Mouse (Mus musculus): ENCODE results near the gene Fam181a. TPM values are rescaled to one million over a fixed set of nuclear protein-coding genes. Genes with fewer than 3 reads are reported as not detected.

Fam181a gene
- 4.0 TPM in 2 replicates for polyA plus RNA-seq (2015; fragmentation: Nextera tagmentation; extraction: Ambion mirVana)

DNA sequence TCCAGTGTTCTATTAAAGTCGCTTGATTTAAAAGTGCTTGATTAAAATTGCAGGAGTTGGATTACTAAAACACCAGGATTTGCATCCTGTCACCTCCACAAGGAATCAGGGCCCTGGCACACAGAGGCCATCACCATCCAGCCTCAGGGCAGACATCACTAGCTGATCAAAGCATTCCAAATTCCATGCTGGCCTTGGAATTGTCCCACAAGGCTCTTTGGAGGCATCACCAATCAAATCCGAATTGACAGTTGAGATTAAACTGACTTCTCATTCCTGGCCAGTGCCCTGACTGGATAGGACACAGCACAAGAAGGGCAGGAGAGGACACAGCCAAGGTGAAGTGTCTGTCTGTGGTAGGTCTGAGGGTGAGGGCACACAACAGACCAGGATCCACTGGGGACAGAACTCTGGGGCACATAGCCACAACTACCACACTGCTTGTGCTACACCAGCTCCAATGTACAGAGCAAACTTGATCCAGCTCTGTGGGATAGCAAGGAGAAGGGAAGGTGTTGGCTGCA, at the start of gene Fam181a:
Fam181a (plus strand) TSS at position 232 of the 524 bp plus-strand sequence.
- ATAC-seq (replicated peaks): no peak
- 84% methylated on average over 2 of the region's 2 CpGs for WGBS
- Histone ChIP-seq H3K27me3 (no peaks in the 10 kb centered on the region), H3K4me1 (peaks cover 29% of the 10 kb centered on the region), H3K27ac (replicated peaks) (no peak within 1 kb of the TSS), H3K36me3 (no peaks in the 10 kb centered on the region), H3K4me2 (replicated peaks) (no peak within 1 kb of the TSS), H3K9me3 (no peaks in the 10 kb centered on the region), H3K4me3 (no peak within 1 kb of the TSS), H3K9ac (replicated peaks) (no peak within 1 kb of the TSS)

DNA sequence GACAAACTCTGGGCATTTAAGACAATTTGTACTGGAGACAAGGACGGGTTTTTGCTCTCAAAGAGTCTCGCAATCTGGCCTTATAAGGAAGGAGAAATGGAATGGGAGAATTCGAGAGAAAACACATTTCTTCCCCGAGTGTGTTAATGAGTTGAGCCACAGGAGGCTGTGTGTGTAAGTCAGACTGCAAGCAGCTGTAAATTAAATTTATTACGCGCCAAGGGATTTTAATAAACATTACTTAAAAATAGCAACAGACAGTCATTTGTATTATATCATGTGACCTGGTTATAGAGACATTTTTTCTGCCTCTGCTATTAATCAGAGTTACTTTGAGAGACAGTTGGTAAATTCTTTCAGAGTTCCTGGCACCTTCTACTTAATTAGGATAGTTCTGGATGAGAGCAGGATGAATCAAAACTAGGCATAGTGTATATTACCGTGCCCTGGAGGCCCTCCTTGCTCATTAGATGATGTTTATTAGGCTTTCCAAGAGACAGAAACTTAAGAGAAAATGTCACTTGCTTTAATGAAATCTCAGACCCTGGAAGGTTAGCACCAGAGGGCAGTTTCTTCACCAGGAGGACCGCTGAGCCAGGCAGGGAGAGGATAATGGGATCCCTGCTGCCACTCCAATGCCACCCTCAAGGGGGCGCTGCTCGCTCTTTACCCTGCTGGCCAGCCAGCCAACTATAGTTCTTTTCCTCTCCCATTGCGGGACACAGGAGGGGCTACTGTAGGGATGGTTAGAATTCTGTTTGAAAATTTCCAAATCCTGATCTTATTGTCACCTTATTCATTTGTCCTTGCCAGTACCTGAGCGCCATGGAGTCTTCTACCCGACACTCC, 48.5 kb upstream of the Fam181a start:
- Histone ChIP-seq H3K27me3 (no peaks in the 10 kb centered on the region), H3K9ac (replicated peaks) (no peak overlapping the region), H3K36me3 (no peaks in the 10 kb centered on the region), H3K27ac (replicated peaks) (no peak overlapping the region), H3K4me1 (no peaks in the 10 kb centered on the region), H3K4me2 (replicated peaks) (no peak overlapping the region), H3K9me3 (no peaks in the 10 kb centered on the region), H3K4me3 (no peak overlapping the region)
- 57% methylated on average over 13 of the region's 13 CpGs for WGBS
- no peak for ATAC-seq (replicated peaks)

DNA sequence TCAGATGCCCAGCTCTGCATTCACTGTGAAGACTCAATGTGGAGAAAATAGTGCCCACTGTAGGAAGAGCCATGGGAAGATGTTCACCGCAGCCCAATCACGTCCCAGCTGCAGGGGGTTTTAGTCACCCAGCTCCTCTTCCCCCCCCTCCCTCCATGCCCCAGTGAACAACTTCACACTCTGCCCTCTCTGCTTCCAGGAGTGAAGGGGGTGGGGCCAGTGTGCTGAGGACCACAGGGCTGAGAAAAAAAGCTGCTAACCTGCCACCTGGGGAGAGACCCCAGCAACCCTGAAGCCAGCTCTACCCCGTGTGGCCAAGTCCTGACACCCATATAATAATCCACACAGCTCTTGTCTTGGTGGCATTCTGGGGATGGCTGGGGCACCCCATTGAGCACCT, 44.2 kb upstream of the Fam181a start:
- H3K27ac ChIP-seq (replicated peaks): no peak overlapping the region
- ATAC-seq (replicated peaks): no peak
- H3K27me3 ChIP-seq: no peaks in the 10 kb centered on the region
- no peaks in the 10 kb centered on the region for H3K36me3 ChIP-seq
- H3K4me3 ChIP-seq: no peak overlapping the region
- WGBS: 24% methylated on average over 3 of the region's 3 CpGs
- no peak overlapping the region for H3K9ac ChIP-seq (replicated peaks)
- no peak overlapping the region for H3K4me2 ChIP-seq (replicated peaks)
- H3K9me3 ChIP-seq: no peaks in the 10 kb centered on the region
- H3K4me1 ChIP-seq: no peaks in the 10 kb centered on the region

DNA sequence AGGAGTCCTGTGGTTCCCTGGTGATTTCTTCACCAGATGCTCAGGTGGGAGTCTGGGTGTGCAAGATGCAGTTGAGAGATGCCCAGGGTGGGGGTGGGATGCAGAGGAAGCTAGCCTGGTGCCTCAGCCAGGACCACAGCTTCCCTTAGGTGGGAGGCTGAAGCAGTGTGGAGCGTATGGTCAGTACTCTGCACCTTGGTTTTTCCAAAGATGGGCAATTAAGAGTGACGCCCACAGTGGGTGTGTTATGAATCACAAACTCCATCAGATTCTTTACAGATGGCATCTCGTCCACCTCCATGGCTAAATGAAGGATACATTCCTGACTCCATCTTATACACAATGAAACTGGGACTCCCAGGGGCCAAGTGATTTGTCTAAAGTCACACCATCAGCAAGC, 38.6 kb upstream of the Fam181a start:
- H3K9ac ChIP-seq (replicated peaks): no peak overlapping the region
- no peaks in the 10 kb centered on the region for H3K36me3 ChIP-seq
- H3K4me1 ChIP-seq: no peaks in the 10 kb centered on the region
- H3K9me3 ChIP-seq: no peaks in the 10 kb centered on the region
- 93% methylated on average over 3 of the region's 3 CpGs for WGBS
- ATAC-seq (replicated peaks): no peak
- no peak overlapping the region for H3K27ac ChIP-seq (replicated peaks)
- H3K4me3 ChIP-seq: no peak overlapping the region
- no peak overlapping the region for H3K4me2 ChIP-seq (replicated peaks)
- no peaks in the 10 kb centered on the region for H3K27me3 ChIP-seq

DNA sequence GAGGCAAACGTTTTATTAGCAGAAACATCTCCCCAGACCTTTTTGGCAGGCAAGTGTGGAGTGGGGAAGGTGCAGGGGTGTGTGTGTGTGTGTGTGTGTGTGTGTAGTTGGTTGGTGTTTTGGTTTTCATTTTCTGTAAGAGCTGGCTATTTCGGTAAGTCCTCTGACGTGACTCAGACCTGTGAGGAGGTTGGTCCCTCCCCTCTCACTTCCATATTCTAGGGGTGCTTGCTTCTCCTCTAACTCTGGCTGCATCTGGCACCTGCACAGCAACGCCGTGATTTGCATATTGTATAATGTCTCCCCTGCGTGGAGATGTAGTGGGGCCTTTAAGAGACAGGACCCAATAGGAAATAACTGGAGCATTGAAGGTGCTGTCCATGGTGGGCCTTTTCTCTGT, 37.7 kb upstream of the Fam181a start:
- no peak for ATAC-seq (replicated peaks)
- Histone ChIP-seq H3K4me2 (replicated peaks) (no peak overlapping the region), H3K27ac (replicated peaks) (no peak overlapping the region), H3K9me3 (no peaks in the 10 kb centered on the region), H3K4me3 (no peak overlapping the region), H3K4me1 (no peaks in the 10 kb centered on the region), H3K9ac (replicated peaks) (no peak overlapping the region), H3K36me3 (no peaks in the 10 kb centered on the region), H3K27me3 (no peaks in the 10 kb centered on the region)
- 66% methylated on average over 6 of the region's 6 CpGs for WGBS

DNA sequence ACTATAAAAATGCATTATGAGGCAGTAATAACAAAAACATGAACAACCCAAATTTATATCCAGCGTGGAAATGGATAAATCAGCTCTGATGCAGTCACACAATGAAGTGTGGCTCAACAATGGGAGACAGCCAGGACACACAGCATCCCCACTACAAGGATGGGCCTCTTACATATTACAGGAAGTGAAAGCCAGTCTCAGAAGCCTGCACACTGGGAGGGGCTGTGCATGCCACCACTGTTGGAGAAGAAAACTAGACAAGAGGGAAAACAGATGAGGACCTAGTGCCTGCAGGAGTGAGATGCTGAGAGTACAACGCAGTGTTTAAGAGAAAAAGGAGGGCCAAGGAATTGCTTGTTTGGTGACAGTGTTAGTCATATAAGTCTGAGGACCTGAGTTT, 37.0 kb upstream of the Fam181a start:
- no peak overlapping the region for H3K9ac ChIP-seq (replicated peaks)
- no peak overlapping the region for H3K4me2 ChIP-seq (replicated peaks)
- no peaks in the 10 kb centered on the region for H3K36me3 ChIP-seq
- H3K4me3 ChIP-seq: no peak overlapping the region
- no peaks in the 10 kb centered on the region for H3K9me3 ChIP-seq
- ATAC-seq (replicated peaks): no peak
- 93% methylated on average over 2 of the region's 2 CpGs for WGBS
- H3K4me1 ChIP-seq: no peaks in the 10 kb centered on the region
- H3K27ac ChIP-seq (replicated peaks): no peak overlapping the region
- no peaks in the 10 kb centered on the region for H3K27me3 ChIP-seq

DNA sequence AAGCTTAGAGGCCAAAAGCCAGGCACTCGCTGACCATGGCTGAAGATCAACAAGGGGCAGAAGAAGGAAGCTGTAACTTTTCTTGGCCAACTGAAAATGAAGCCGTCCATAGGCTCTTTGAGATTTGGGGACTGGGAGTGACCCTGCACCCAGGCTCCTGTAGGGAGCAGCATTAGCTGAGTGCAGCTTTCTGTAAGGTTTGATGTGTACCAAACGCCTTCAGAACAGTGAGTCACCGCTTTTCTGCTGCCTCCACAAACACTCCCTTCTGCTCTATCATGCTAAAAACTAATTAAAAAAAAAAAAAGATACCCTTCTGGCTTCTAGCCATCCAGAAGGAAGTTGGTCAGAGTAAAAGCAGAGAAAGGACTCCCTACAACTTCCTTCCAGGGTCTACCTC, 34.4 kb upstream of the Fam181a start:
- ATAC-seq (replicated peaks): no peak
- H3K4me3 ChIP-seq: no peak overlapping the region
- no peaks in the 10 kb centered on the region for H3K27me3 ChIP-seq
- no peak overlapping the region for H3K4me2 ChIP-seq (replicated peaks)
- WGBS: 83% methylated on average over 4 of the region's 4 CpGs
- H3K36me3 ChIP-seq: no peaks in the 10 kb centered on the region
- no peaks in the 10 kb centered on the region for H3K4me1 ChIP-seq
- H3K9me3 ChIP-seq: no peaks in the 10 kb centered on the region
- H3K9ac ChIP-seq (replicated peaks): no peak overlapping the region
- no peak overlapping the region for H3K27ac ChIP-seq (replicated peaks)

DNA sequence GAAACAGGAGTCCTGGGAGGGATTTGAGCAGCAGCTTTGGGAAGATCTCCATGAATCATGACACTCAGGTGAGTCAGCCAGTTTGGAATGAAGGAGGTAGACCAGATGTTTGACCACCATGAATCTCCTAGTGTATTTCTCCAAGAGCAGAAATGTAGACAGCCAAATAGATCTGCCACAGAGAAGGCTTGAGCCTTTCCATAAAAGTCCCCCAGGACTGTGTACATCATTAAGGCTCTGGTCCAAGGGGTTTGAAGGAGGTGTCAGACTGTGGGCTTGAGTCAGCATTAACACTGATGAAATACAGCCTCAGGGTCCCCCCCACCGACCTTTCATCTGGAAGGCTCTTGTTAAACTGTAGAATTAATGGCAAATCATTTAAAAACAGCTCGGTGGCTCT, 29.3 kb upstream of the Fam181a start:
- H3K27me3 ChIP-seq: no peaks in the 10 kb centered on the region
- H3K4me3 ChIP-seq: no peak overlapping the region
- H3K4me1 ChIP-seq: no peaks in the 10 kb centered on the region
- ATAC-seq (replicated peaks): no peak
- H3K9ac ChIP-seq (replicated peaks): no peak overlapping the region
- no peaks in the 10 kb centered on the region for H3K9me3 ChIP-seq
- H3K27ac ChIP-seq (replicated peaks): no peak overlapping the region
- WGBS: 74% methylated on average over 2 of the region's 2 CpGs
- H3K4me2 ChIP-seq (replicated peaks): no peak overlapping the region
- H3K36me3 ChIP-seq: no peaks in the 10 kb centered on the region

DNA sequence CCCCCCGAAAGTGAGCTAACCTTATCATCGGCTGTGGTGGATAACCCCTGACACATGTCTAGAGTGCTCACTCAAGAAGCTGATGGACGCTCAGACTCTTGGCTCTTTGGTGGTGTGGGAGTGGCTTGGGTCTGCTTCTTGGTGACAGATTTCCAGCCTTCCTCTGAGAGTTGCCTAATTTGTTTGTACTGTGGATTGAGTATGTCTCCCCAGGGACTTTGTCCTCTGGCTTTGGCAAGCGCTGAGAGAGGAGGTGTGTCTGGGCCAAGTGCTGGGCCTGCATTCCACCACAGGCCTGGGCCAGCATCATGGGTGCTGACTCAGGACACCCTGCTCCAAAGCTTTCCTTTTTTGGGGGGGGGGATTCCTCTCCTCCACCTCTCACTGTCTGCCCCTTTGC, 28.9 kb upstream of the Fam181a start:
- Histone ChIP-seq H3K4me3 (no peak overlapping the region), H3K9ac (replicated peaks) (no peak overlapping the region), H3K36me3 (no peaks in the 10 kb centered on the region), H3K27me3 (no peaks in the 10 kb centered on the region), H3K27ac (replicated peaks) (no peak overlapping the region), H3K4me1 (no peaks in the 10 kb centered on the region), H3K9me3 (no peaks in the 10 kb centered on the region), H3K4me2 (replicated peaks) (no peak overlapping the region)
- ATAC-seq (replicated peaks): no peak
- WGBS: 85% methylated on average over 4 of the region's 4 CpGs

DNA sequence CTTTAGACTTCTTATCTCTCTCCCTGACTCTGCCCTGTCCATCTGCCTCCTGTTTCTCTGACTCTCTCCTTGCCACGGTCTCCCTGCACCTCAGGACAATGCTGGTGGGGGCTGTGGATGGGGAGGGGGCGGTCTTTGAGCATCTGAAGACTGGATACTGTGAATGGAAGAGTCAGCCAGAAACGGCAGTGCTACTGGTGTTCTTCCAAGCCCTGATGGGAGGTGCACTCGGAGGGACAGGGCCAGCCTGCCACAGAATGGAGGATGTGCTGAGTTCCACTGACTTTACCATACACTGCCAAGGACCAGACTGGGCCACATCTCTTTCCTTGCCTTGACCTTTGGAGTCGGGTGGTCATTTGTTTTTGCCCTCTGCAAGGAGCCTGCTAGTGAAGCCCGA, 27.8 kb upstream of the Fam181a start:
- 72% methylated on average over 6 of the region's 6 CpGs for WGBS
- Histone ChIP-seq H3K4me2 (replicated peaks) (no peak overlapping the region), H3K27ac (replicated peaks) (no peak overlapping the region), H3K4me1 (no peaks in the 10 kb centered on the region), H3K36me3 (no peaks in the 10 kb centered on the region), H3K9ac (replicated peaks) (no peak overlapping the region), H3K27me3 (no peaks in the 10 kb centered on the region), H3K9me3 (no peaks in the 10 kb centered on the region), H3K4me3 (no peak overlapping the region)
- no peak for ATAC-seq (replicated peaks)

DNA sequence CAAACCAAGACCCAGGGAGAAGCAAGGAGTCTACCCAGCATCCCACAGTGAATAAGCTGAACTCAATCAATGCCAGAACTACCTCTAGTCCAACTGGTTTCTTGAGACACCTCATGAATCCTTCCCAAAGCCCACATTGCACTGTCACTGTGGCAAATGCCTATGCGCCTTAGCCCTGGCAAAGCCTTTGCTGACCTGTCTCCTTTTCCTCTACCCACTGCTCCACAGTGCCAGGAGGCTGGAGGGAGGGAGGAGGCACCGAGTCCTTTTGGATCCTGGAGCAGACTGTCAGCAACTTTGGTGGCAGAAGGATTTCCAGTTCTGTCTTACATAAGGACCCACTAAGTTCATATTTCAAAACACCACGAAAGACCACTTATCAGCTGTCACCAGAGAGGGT, 27.4 kb upstream of the Fam181a start:
- Histone ChIP-seq H3K4me3 (no peak overlapping the region), H3K27ac (replicated peaks) (no peak overlapping the region), H3K9ac (replicated peaks) (no peak overlapping the region), H3K9me3 (no peaks in the 10 kb centered on the region), H3K36me3 (no peaks in the 10 kb centered on the region), H3K27me3 (no peaks in the 10 kb centered on the region), H3K4me2 (replicated peaks) (no peak overlapping the region), H3K4me1 (no peaks in the 10 kb centered on the region)
- WGBS: 88% methylated on average over 3 of the region's 3 CpGs
- ATAC-seq (replicated peaks): no peak

DNA sequence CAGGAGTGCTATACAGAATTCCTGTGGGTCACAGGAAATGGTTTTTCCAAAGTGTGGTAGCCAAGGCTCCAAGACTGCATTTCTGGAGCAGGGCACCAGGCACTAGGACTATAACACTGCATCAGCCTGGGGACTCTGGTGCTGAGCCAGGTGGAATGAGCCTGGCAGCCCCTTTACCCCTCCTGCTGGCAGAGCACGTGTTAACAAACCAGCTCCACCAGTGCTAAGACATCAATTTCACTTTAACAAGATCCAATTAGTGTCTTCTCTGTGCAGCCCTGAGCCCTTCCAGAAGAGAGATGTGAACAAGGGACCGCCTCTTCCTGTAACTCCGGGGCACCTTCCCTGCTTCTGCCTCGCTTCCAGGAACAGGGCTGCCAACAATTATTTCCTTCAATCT, 23.5 kb upstream of the Fam181a start:
- Histone ChIP-seq H3K27me3 (no peaks in the 10 kb centered on the region), H3K36me3 (no peaks in the 10 kb centered on the region), H3K9me3 (no peaks in the 10 kb centered on the region), H3K4me1 (no peaks in the 10 kb centered on the region), H3K9ac (replicated peaks) (no peak overlapping the region), H3K27ac (replicated peaks) (no peak overlapping the region), H3K4me3 (no peak overlapping the region), H3K4me2 (replicated peaks) (no peak overlapping the region)
- no peak for ATAC-seq (replicated peaks)
- 57% methylated on average over 4 of the region's 4 CpGs for WGBS

DNA sequence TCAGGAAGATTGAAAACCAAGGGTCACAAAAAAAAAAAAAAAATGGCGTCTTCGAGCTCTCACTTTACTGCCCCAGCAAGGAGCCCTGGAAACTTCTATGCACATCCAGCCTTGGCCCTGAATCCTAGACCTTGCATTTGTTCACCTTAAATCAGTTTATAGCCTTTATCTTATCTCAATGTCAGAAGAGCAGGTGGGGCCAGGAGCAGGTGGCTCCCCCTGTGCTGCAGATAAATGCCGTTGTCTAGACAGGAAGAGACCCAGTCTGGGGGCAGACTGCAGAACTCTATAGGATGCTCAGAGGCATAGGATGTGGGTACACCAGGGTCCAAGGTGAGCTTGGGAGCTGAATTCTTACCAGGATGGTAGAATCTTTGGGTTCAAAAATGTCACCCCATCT, 18.4 kb upstream of the Fam181a start:
- no peaks in the 10 kb centered on the region for H3K36me3 ChIP-seq
- H3K4me2 ChIP-seq (replicated peaks): no peak overlapping the region
- 0 out of 2 replicates have a peak, but pooled peaks cover 6% of the 10 kb centered on the region for H3K4me1 ChIP-seq
- 93% methylated on average over 3 of the region's 3 CpGs for WGBS
- H3K27me3 ChIP-seq: no peaks in the 10 kb centered on the region
- no peak for ATAC-seq (replicated peaks)
- no peak overlapping the region for H3K9ac ChIP-seq (replicated peaks)
- H3K4me3 ChIP-seq: no peak overlapping the region
- no peaks in the 10 kb centered on the region for H3K9me3 ChIP-seq
- no peak overlapping the region for H3K27ac ChIP-seq (replicated peaks)

All from forebrain, embryonic 15.5 days (tissue).